In genomic region chr7:109751427-109752007, GRCm38 (mm10) we compare ENCODE assay signal across 8 mouse cellular contexts. TPM values are rescaled to one million over a fixed set of nuclear protein-coding genes. Genes with fewer than 3 reads are reported as not detected.
A peak's percentile ranks its signal among the peaks of the same experiment; 100 is the strongest.
DNase-seq lines count a peak whose midpoint lies in the region; ATAC-seq and TF ChIP-seq lines count a peak whose summit lies in the region.

No protein-coding gene starts in this region.

- DNase-seq in kidney, adult 18-20 months, result peak; percentile 21
- no peak for DNase-seq in kidney, adult 11 months
- no peak for DNase-seq in embryonic facial prominence, embryonic 10.5 days (ENCODE audit: low spot score)
- DNase-seq in liver, postnatal 0 days, result no peak
- DNase-seq in Muller cell, postnatal 12 days (ENCODE audit: inconsistent ontology term), result no peak
- no peak for DNase-seq in adrenal gland, postnatal 25 days
- DNase-seq in urinary bladder, adult 2 months (ENCODE audit: low spot score), result no peak

- peak overlapping the region; percentile 93 for H3K4me3 ChIP-seq in embryonic facial prominence, embryonic 10.5 days
- peak overlapping the region; percentile 87 for H3K4me3 ChIP-seq in hindbrain, embryonic 15.5 days
- peak overlapping the region; percentile 90 for H3K4me3 ChIP-seq in liver, postnatal 0 days (ENCODE audit: low read depth, low read length)

- no peaks in the 10 kb centered on the region for H3K36me3 ChIP-seq in embryonic facial prominence, embryonic 10.5 days (replicated peaks)
- peaks cover 1% of the 10 kb centered on the region for H3K36me3 ChIP-seq in hindbrain, embryonic 15.5 days
- peaks cover 5% of the 10 kb centered on the region; the same call in 1 of the 2 replicates for H3K36me3 ChIP-seq in liver, postnatal 0 days (replicated peaks; ENCODE audit: insufficient read depth, low read length)

- WGBS in embryonic facial prominence, embryonic 10.5 days, result 2% methylated on average over 13 of the region's 13 CpGs
- WGBS in hindbrain, embryonic 15.5 days, result 3% methylated on average over 13 of the region's 13 CpGs
- 1% methylated on average over 13 of the region's 13 CpGs for whole genome bisulfite sequencing in liver, postnatal 0 days (ENCODE audit: insufficient replicate concordance)

- TF ChIP-seq EP300 in liver, postnatal 0 days (IDR thresholded peaks at IDR 0.05; ENCODE audit: low read depth), result no peak

- peak overlapping the region; percentile 89 for H3K27ac ChIP-seq in embryonic facial prominence, embryonic 10.5 days (replicated peaks)
- H3K27ac ChIP-seq in hindbrain, embryonic 15.5 days (replicated peaks), result peak overlapping the region; percentile 89
- H3K27ac ChIP-seq in liver, postnatal 0 days (ENCODE audit: low read depth), result peak overlapping the region; percentile 87

- TF ChIP-seq CTCF in liver, postnatal 0 days (IDR thresholded peaks at IDR 0.05; ENCODE audit: low read depth), result no peak

- peak overlapping the region; percentile 91 for H3K4me2 ChIP-seq in hindbrain, embryonic 15.5 days
- H3K4me2 ChIP-seq in liver, postnatal 0 days (ENCODE audit: low read depth, low read length), result peak overlapping the region; percentile 84

- H3K9me3 ChIP-seq in embryonic facial prominence, embryonic 10.5 days, result no peaks in the 10 kb centered on the region
- H3K9me3 ChIP-seq in hindbrain, embryonic 15.5 days, result no peaks in the 10 kb centered on the region
- H3K9me3 ChIP-seq in liver, postnatal 0 days (ENCODE audit: low read length), result no peaks in the 10 kb centered on the region

- peak; percentile 8; the same call in 1 of the 2 replicates for ATAC-seq in hindbrain, embryonic 15.5 days (ENCODE audit: low FRiP score, low read depth)
- ATAC-seq in liver, postnatal 0 days, result peak; percentile 2; the same call in 1 of the 2 replicates

- H3K9ac ChIP-seq in hindbrain, embryonic 15.5 days, result peak overlapping the region; percentile 92
- peak overlapping the region; percentile 81 for H3K9ac ChIP-seq in liver, postnatal 0 days (replicated peaks)

- H3K27me3 ChIP-seq in embryonic facial prominence, embryonic 10.5 days (replicated peaks; ENCODE audit: low read depth, poor library complexity, severe bottlenecking), result no peaks in the 10 kb centered on the region
- H3K27me3 ChIP-seq in hindbrain, embryonic 15.5 days, result no peaks in the 10 kb centered on the region
- H3K27me3 ChIP-seq in liver, postnatal 0 days (ENCODE audit: insufficient read depth, low read length), result no peaks in the 10 kb centered on the region

- H3K4me1 ChIP-seq in embryonic facial prominence, embryonic 10.5 days, result peaks cover 20% of the 10 kb centered on the region
- H3K4me1 ChIP-seq in hindbrain, embryonic 15.5 days (replicated peaks), result peaks cover 27% of the 10 kb centered on the region
- H3K4me1 ChIP-seq in liver, postnatal 0 days (ENCODE audit: insufficient read depth), result peaks cover 14% of the 10 kb centered on the region

RNA-seq across cellular contexts. Expression of gene Tmem9b, which starts 1.2 kb away (rescaled TPM):
- polyA plus RNA-seq in embryonic facial prominence, embryonic 10.5 days (2016; fragmentation: Nextera tagmentation; extraction: Ambion mirVana), result 26.2 and 27.5 TPM in 2 replicates
- 124 and 126 TPM in 2 replicates for polyA plus RNA-seq in hindbrain, embryonic 15.5 days (2015; fragmentation: Nextera tagmentation; extraction: Ambion mirVana)
- polyA plus RNA-seq in liver, postnatal 0 days (2015; fragmentation: Nextera tagmentation; extraction: Ambion mirVana), result 40.5 and 40.8 TPM in 2 replicates
- total RNA-seq in adrenal gland, postnatal 25 days (2021), result 39.8 and 41.5 TPM in 2 replicates
- polyA plus RNA-seq in urinary bladder, adult 2 months (2012; rRNA removed), result 44.5 and 52.9 TPM in 2 replicates

RNA-seq across cellular contexts. Expression of gene Ascl3, which starts 20.0 kb away (rescaled TPM):
- not detected in 2 replicates for polyA plus RNA-seq in embryonic facial prominence, embryonic 10.5 days (2016; fragmentation: Nextera tagmentation; extraction: Ambion mirVana)
- polyA plus RNA-seq in hindbrain, embryonic 15.5 days (2015; fragmentation: Nextera tagmentation; extraction: Ambion mirVana), result 0.24 TPM in 1 of 2 replicates, not detected in the other
- polyA plus RNA-seq in liver, postnatal 0 days (2015; fragmentation: Nextera tagmentation; extraction: Ambion mirVana), result not detected in 2 replicates
- not detected in 2 replicates for total RNA-seq in adrenal gland, postnatal 25 days (2021)
- 0.15 and 0.17 TPM in 2 replicates for polyA plus RNA-seq in urinary bladder, adult 2 months (2012; rRNA removed)

RNA-seq across cellular contexts. Expression of gene BC051019, which starts 27.9 kb away (rescaled TPM):
- 0.17 TPM in 1 of 2 replicates, not detected in the other for polyA plus RNA-seq in embryonic facial prominence, embryonic 10.5 days (2016; fragmentation: Nextera tagmentation; extraction: Ambion mirVana)
- polyA plus RNA-seq in hindbrain, embryonic 15.5 days (2015; fragmentation: Nextera tagmentation; extraction: Ambion mirVana), result 0.09 and 0.32 TPM in 2 replicates
- 0.08 TPM in 1 of 2 replicates, not detected in the other for polyA plus RNA-seq in liver, postnatal 0 days (2015; fragmentation: Nextera tagmentation; extraction: Ambion mirVana)
- not detected in 2 replicates for total RNA-seq in adrenal gland, postnatal 25 days (2021)
- polyA plus RNA-seq in urinary bladder, adult 2 months (2012; rRNA removed), result 14.3 and 18.2 TPM in 2 replicates

RNA-seq across cellular contexts. Expression of gene Nrip3, which starts 30.3 kb away (rescaled TPM):
- polyA plus RNA-seq in embryonic facial prominence, embryonic 10.5 days (2016; fragmentation: Nextera tagmentation; extraction: Ambion mirVana), result 0.15 and 0.25 TPM in 2 replicates
- 11.9 and 13.4 TPM in 2 replicates for polyA plus RNA-seq in hindbrain, embryonic 15.5 days (2015; fragmentation: Nextera tagmentation; extraction: Ambion mirVana)
- 0.14 and 0.28 TPM in 2 replicates for polyA plus RNA-seq in liver, postnatal 0 days (2015; fragmentation: Nextera tagmentation; extraction: Ambion mirVana)
- 0.24 and 0.48 TPM in 2 replicates for total RNA-seq in adrenal gland, postnatal 25 days (2021)
- 0.18 and 0.43 TPM in 2 replicates for polyA plus RNA-seq in urinary bladder, adult 2 months (2012; rRNA removed)

RNA-seq across cellular contexts. Expression of gene Akip1, which starts 48.0 kb away (rescaled TPM):
- polyA plus RNA-seq in embryonic facial prominence, embryonic 10.5 days (2016; fragmentation: Nextera tagmentation; extraction: Ambion mirVana), result 24.4 and 24.8 TPM in 2 replicates
- 15.3 and 17.5 TPM in 2 replicates for polyA plus RNA-seq in hindbrain, embryonic 15.5 days (2015; fragmentation: Nextera tagmentation; extraction: Ambion mirVana)
- polyA plus RNA-seq in liver, postnatal 0 days (2015; fragmentation: Nextera tagmentation; extraction: Ambion mirVana), result 23.7 and 24.5 TPM in 2 replicates
- total RNA-seq in adrenal gland, postnatal 25 days (2021), result 29.8 and 36.6 TPM in 2 replicates
- 27.0 and 30.8 TPM in 2 replicates for polyA plus RNA-seq in urinary bladder, adult 2 months (2012; rRNA removed)

Comparison
In these comparisons a context has a peak if more than half of its experiments do, and no peak if none do; other contexts are left out.
1. RNA of gene BC051019, which starts 27.9 kb away (polyA plus RNA-seq): 14.3 to 18.2 TPM in urinary bladder, adult 2 months; 0.09 to 0.32 TPM in hindbrain, embryonic 15.5 days, 0.17 TPM in embryonic facial prominence, embryonic 10.5 days and 0.08 TPM in liver, postnatal 0 days; every median in the first group is over 10 times any median in the second.
2. Peak in every context shown above with its lines, with median percentiles within 50 percentile points of each other: H3K27ac ChIP-seq and H3K4me3 ChIP-seq.